Mouse (Mus musculus) lung, postnatal 0 days (tissue): ENCODE measurements around the gene Get4.

Experiments
- CTCF ChIP-seq: IDR thresholded peaks from 2 replicates; pipeline ENCODE4 v1.5.1; 2016; ENCODE audit warnings: antibody characterized with exemption, mild to moderate bottlenecking
- EP300 ChIP-seq: IDR thresholded peaks from 2 replicates; pipeline ENCODE4 v1.6.1; 2016; ENCODE audit warnings: antibody characterized with exemption, mild to moderate bottlenecking, control low read depth

- TF ChIP-seq CTCF (no peak), EP300 (no peak)
These were observed 38.5 kb downstream of the Get4 start for GRCm38 (mm10) chr5:139290467-139291259.
